Mouse (Mus musculus) olfactory bulb, adult 2 months (tissue): ENCODE measurements at regions not wholly inside any gene's neighbourhood (a gene's known extent, or its start where the extent isn't known, plus 50 kb on each side); places are given as distances from the start of the nearest gene placed in this dataset.

Experiments
- CTCF ChIP-seq: fragments of 200-500 bp; IDR thresholded peaks from 2 replicates; pipeline ENCODE4 v1.5.1; 2012; ENCODE audit warnings: low read depth, mild to moderate bottlenecking, low read length, moderate library complexity; ENCODE audit not compliant: insufficient read depth
- POLR2A ChIP-seq: fragments of 200-500 bp; IDR thresholded peaks from 2 replicates; pipeline ENCODE4 v1.6.1; 2012; ENCODE audit warnings: mild to moderate bottlenecking, low read depth, low read length, moderate library complexity; ENCODE audit not compliant: insufficient read depth

DNA sequence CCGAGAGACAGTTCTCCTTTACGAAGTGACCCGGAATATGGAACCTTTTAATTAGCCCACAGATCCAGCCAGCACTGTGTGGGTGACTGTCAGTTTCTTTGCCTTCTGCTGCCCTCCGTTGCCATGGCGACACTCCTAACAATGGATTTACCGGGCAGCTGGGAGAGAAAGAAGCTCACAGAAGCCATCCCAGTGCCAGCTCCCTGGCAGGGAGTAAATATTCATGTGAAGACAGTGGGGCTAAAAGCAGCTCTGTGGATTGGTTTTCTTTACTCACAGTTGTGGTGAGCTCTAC, 131.3 kb downstream of the Med10 start:
- TF ChIP-seq POLR2A: no peak
- TF ChIP-seq CTCF: no peak
